Mouse (Mus musculus): Measurements from ENCODE around the gene Olfr639. TPM values are rescaled to one million over a fixed set of nuclear protein-coding genes. Genes with fewer than 3 reads are reported as not detected.
"Not testable (repeated sequence)": the region's sequence is repeated elsewhere in the genome, so short reads cannot be mapped to it uniquely, and the experiment has no call there.

Gene Olfr639
- polyA plus RNA-seq, 1 experiment from 2014 or later, result not detected

DNA sequence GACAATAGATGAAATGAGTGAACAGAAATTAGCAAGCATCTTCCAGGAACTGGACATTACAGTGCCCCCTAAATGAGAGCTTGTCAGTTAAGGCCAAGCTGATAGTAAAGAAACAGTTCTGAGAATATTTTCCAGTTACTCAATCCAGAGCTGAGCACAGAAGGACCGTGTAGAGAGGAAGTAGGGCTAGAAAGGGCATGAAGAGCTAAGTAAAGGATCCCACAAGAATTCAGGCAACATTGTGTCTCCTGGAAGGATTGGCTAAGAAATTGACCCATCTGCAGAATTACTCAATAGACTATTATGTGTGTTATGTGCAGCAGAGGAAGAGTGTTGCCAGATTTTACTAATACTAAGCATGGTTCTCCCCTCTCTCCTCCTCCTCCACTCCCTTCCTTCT lies 45.3 kb downstream of the Olfr639 start:
- Histone ChIP-seq H3K27me3 (no peaks in the 10 kb centered on the region), H3K36me3 (replicated peaks) (no peaks in the 10 kb centered on the region), H3K4me3 (replicated peaks) (no peak overlapping the region), H3K9ac (no peak overlapping the region), H3K4me1 (replicated peaks) (no peaks in the 10 kb centered on the region), H3K4me2 (no peak overlapping the region), H3K9me3 (replicated peaks) (no peaks in the 10 kb centered on the region), H3K27ac (replicated peaks) (no peak overlapping the region)
- no peak for ATAC-seq (ENCODE audit: insufficient read depth)
- 19% methylated on average over 1 of the region's 1 CpGs for WGBS (ENCODE audit: insufficient replicate concordance)

GRCm38 (mm10) chr7:103970852-103971251 lies 46.3 kb downstream of the Olfr639 start, which contains the start of gene Olfr635:
Olfr635 (plus strand) TSS chr7:103971152.
- H3K9me3 ChIP-seq (replicated peaks), result no peaks in the 10 kb centered on the region
- 68% methylated on average over 1 of the region's 1 CpGs for WGBS (ENCODE audit: insufficient replicate concordance)
- no peak within 1 kb of the TSS for H3K9ac ChIP-seq
- ATAC-seq (ENCODE audit: insufficient read depth), result no peak
- H3K4me1 ChIP-seq (replicated peaks), result no peaks in the 10 kb centered on the region
- no peaks in the 10 kb centered on the region for H3K27me3 ChIP-seq
- H3K27ac ChIP-seq (replicated peaks), result no peak within 1 kb of the TSS
- H3K4me2 ChIP-seq, result no peak within 1 kb of the TSS
- no peak within 1 kb of the TSS for H3K4me3 ChIP-seq (replicated peaks)
- H3K36me3 ChIP-seq (replicated peaks), result no peaks in the 10 kb centered on the region

DNA sequence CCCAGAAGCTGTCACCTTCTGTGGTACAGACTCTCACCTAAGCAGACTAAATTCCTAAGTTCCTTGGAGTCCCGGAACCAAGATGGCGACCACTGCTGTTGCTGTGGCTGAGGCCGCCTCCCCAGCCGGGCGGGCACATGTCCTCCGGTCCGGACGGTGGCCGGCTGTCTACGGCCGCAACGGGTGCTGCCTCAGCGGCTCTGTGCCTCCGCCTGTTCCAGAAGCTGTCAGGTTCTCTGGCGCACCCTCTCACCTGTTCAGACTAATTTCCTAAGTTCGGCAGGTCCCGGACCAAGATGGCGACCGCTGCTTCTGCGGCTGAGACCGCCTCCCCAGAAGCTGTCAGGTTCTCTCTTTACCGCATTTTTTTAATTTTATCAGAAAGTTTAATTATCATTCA lies 50.2 kb downstream of the Olfr639 start:
- H3K9ac ChIP-seq; H3K27ac ChIP-seq (replicated peaks); H3K4me1 ChIP-seq (replicated peaks); H3K9me3 ChIP-seq (replicated peaks); H3K36me3 ChIP-seq (replicated peaks); ATAC-seq (ENCODE audit: insufficient read depth); H3K27me3 ChIP-seq; H3K4me3 ChIP-seq (replicated peaks); H3K4me2 ChIP-seq: not testable (repeated sequence)
- 83% methylated on average over 22 of the region's 22 CpGs for WGBS (ENCODE audit: insufficient replicate concordance)

Other genes with a start within 250 kb of the Olfr639 start
- not detected in 2 replicates for gene Olfr69, start 245.7 kb downstream of the Olfr639 start, polyA plus RNA-seq (2015; fragmentation: Nextera tagmentation; extraction: Ambion mirVana)
- not detected in 2 replicates for gene Olfr68, start 237.6 kb downstream of the Olfr639 start, polyA plus RNA-seq (2015; fragmentation: Nextera tagmentation; extraction: Ambion mirVana)
- not detected in 2 replicates for gene Olfr67, start 225.5 kb downstream of the Olfr639 start, polyA plus RNA-seq (2015; fragmentation: Nextera tagmentation; extraction: Ambion mirVana)
- gene Hbb-bt, start 203.3 kb downstream of the Olfr639 start, polyA plus RNA-seq (2015; fragmentation: Nextera tagmentation; extraction: Ambion mirVana), result 48,050 and 52,773 TPM in 2 replicates
- gene Hbb-bs, start 189.2 kb downstream of the Olfr639 start, polyA plus RNA-seq (2015; fragmentation: Nextera tagmentation; extraction: Ambion mirVana), result 116,188 and 122,775 TPM in 2 replicates
- not detected in 2 replicates for gene Hbb-bh2, start 176.8 kb downstream of the Olfr639 start, polyA plus RNA-seq (2015; fragmentation: Nextera tagmentation; extraction: Ambion mirVana)
- gene Hbb-bh1, start 174.1 kb downstream of the Olfr639 start, polyA plus RNA-seq (2015; fragmentation: Nextera tagmentation; extraction: Ambion mirVana), result 44.8 and 64.6 TPM in 2 replicates
- 304 and 542 TPM in 2 replicates for gene Hbb-y, start 164.1 kb downstream of the Olfr639 start, polyA plus RNA-seq (2015; fragmentation: Nextera tagmentation; extraction: Ambion mirVana)
- gene Olfr66, start 131.1 kb downstream of the Olfr639 start, polyA plus RNA-seq (2015; fragmentation: Nextera tagmentation; extraction: Ambion mirVana), result 0.13 TPM in 1 of 2 replicates, not detected in the other
- not detected in 2 replicates for gene Olfr64, start 122.8 kb downstream of the Olfr639 start, polyA plus RNA-seq (2015; fragmentation: Nextera tagmentation; extraction: Ambion mirVana)
- not detected in 2 replicates for gene Olfr65, start 113.8 kb downstream of the Olfr639 start, polyA plus RNA-seq (2015; fragmentation: Nextera tagmentation; extraction: Ambion mirVana)
- gene Olfr631, start 88.5 kb downstream of the Olfr639 start, polyA plus RNA-seq (2015; fragmentation: Nextera tagmentation; extraction: Ambion mirVana), result 0.20 and 0.48 TPM in 2 replicates
- gene Olfr632, start 83.0 kb downstream of the Olfr639 start, polyA plus RNA-seq (2015; fragmentation: Nextera tagmentation; extraction: Ambion mirVana), result 0.16 and 0.23 TPM in 2 replicates
- gene Olfr633, start 72.9 kb downstream of the Olfr639 start, polyA plus RNA-seq (2015; fragmentation: Nextera tagmentation; extraction: Ambion mirVana), result 0.02 TPM in 1 of 2 replicates, not detected in the other
- not detected in 2 replicates for gene Olfr635, start 46.2 kb downstream of the Olfr639 start, polyA plus RNA-seq (2015; fragmentation: Nextera tagmentation; extraction: Ambion mirVana)
- not detected in 2 replicates for gene Olfr638, start 18.6 kb downstream of the Olfr639 start, polyA plus RNA-seq (2015; fragmentation: Nextera tagmentation; extraction: Ambion mirVana)
- not detected in 2 replicates for gene Olfr640, start 8.3 kb upstream of the Olfr639 start, polyA plus RNA-seq (2015; fragmentation: Nextera tagmentation; extraction: Ambion mirVana)
- gene Olfr641, start 18.1 kb upstream of the Olfr639 start, polyA plus RNA-seq (2015; fragmentation: Nextera tagmentation; extraction: Ambion mirVana), result not detected in 2 replicates
- not detected in 2 replicates for gene Olfr642, start 35.4 kb upstream of the Olfr639 start, polyA plus RNA-seq (2015; fragmentation: Nextera tagmentation; extraction: Ambion mirVana)
- gene 4930516K23Rik, start 44.1 kb upstream of the Olfr639 start, polyA plus RNA-seq (2015; fragmentation: Nextera tagmentation; extraction: Ambion mirVana), result not detected in 2 replicates
- gene Olfr644, start 54.6 kb upstream of the Olfr639 start, polyA plus RNA-seq (2015; fragmentation: Nextera tagmentation; extraction: Ambion mirVana), result not detected in 2 replicates
- gene Olfr645, start 68.2 kb upstream of the Olfr639 start, polyA plus RNA-seq (2015; fragmentation: Nextera tagmentation; extraction: Ambion mirVana), result not detected in 2 replicates
- gene Olfr646, start 87.6 kb upstream of the Olfr639 start, polyA plus RNA-seq (2015; fragmentation: Nextera tagmentation; extraction: Ambion mirVana), result not detected in 2 replicates
- gene Ubqln5, start 112.5 kb upstream of the Olfr639 start, polyA plus RNA-seq (2015; fragmentation: Nextera tagmentation; extraction: Ambion mirVana), result not detected in 2 replicates
- gene Olfr643, start 120.1 kb upstream of the Olfr639 start, polyA plus RNA-seq (2015; fragmentation: Nextera tagmentation; extraction: Ambion mirVana), result not detected in 2 replicates
- not detected in 2 replicates for gene Ubqln3, start 126.0 kb upstream of the Olfr639 start, polyA plus RNA-seq (2015; fragmentation: Nextera tagmentation; extraction: Ambion mirVana)
- not detected in 2 replicates for gene Ubqlnl, start 133.3 kb upstream of the Olfr639 start, polyA plus RNA-seq (2015; fragmentation: Nextera tagmentation; extraction: Ambion mirVana)
- gene Olfm5, start 147.5 kb upstream of the Olfr639 start, polyA plus RNA-seq (2015; fragmentation: Nextera tagmentation; extraction: Ambion mirVana), result not detected in 2 replicates
- gene Olfr648, start 166.1 kb upstream of the Olfr639 start, polyA plus RNA-seq (2015; fragmentation: Nextera tagmentation; extraction: Ambion mirVana), result 0.06 and 0.08 TPM in 2 replicates
- gene Olfr649, start 178.7 kb upstream of the Olfr639 start, polyA plus RNA-seq (2015; fragmentation: Nextera tagmentation; extraction: Ambion mirVana), result not detected in 2 replicates
- 0.43 and 0.50 TPM in 2 replicates for gene Trim6, start 201.5 kb upstream of the Olfr639 start, polyA plus RNA-seq (2015; fragmentation: Nextera tagmentation; extraction: Ambion mirVana)
- 1.6 and 1.8 TPM in 2 replicates for gene Trim34a, start 227.2 kb upstream of the Olfr639 start, polyA plus RNA-seq (2015; fragmentation: Nextera tagmentation; extraction: Ambion mirVana)